Mouse (Mus musculus) left cerebral cortex, postnatal 36 days (tissue): ENCODE measurements around the gene Agps. TPM values are rescaled to one million over a fixed set of nuclear protein-coding genes. Genes with fewer than 3 reads are reported as not detected.

Experiments
- DNase-seq, 2 experiments: peaks; one replicate each; pipeline ENCODE4 v3.0.0; 2021 to 2022; ENCODE audit warnings: low spot score in 2 of 2, mixed read lengths in 1 of 2
- intact Hi-C: fragments of 180-260 bp; cut with DNase I; formaldehyde crosslinking; loops from one replicate; pipeline ENCODE4 v1.15.1; 2025
- total RNA-seq, 2 experiments: library from RNA; stranded (reverse); gene quantifications; 2 replicates each; pipeline ENCODE4 v1.2.3; 2021

The Agps gene
- total RNA-seq, 2 experiments from 2014 or later: 36.2 to 40.4 TPM

GRCm38 (mm10) chr2:75824846-75825245, 7.1 kb upstream of the Agps start:
- intact Hi-C loops: no loop called here
- DNase-seq: no peak

GRCm38 (mm10) chr2:75825603-75826002, 6.4 kb upstream of the Agps start:
- intact Hi-C loops: no loop called here
- no peak for DNase-seq

GRCm38 (mm10) chr2:75828931-75829610, 2.9 kb upstream of the Agps start:
- no peak for DNase-seq

GRCm38 (mm10) chr2:75830233-75830632, 1.7 kb upstream of the Agps start:
- intact Hi-C loops: no loop called here
- DNase-seq: no peak

More at GRCm38 (mm10) chr2:75828931-75829610, 2.9 kb upstream of the Agps start:
- intact Hi-C loops: no loop called here

- DNase-seq: no peak
- intact Hi-C loops: no loop called here
Measured at GRCm38 (mm10) chr2:75832781-75833180, 804 bp downstream of the Agps start.

- intact Hi-C loops: no loop called here
- no peak for DNase-seq
Measured at GRCm38 (mm10) chr2:75834492-75834891, 2.5 kb downstream of the Agps start.

- no peak for DNase-seq
- intact Hi-C loops: no loop called here
Measured at GRCm38 (mm10) chr2:75842302-75842701, 10.3 kb downstream of the Agps start.

- intact Hi-C loops: no loop called here
- DNase-seq: no peak
Measured at GRCm38 (mm10) chr2:75847708-75848107, 15.7 kb downstream of the Agps start.

GRCm38 (mm10) chr2:75852483-75852882, 20.5 kb downstream of the Agps start:
- DNase-seq: no peak
- intact Hi-C loops: no loop called here

- intact Hi-C loops: no loop called here
- DNase-seq: no peak
Measured at GRCm38 (mm10) chr2:75854136-75854535, 22.2 kb downstream of the Agps start.

GRCm38 (mm10) chr2:75861115-75861514, 29.1 kb downstream of the Agps start:
- DNase-seq: no peak
- intact Hi-C loops: no loop called here

- intact Hi-C loops: no loop called here
- DNase-seq: no peak
Measured at GRCm38 (mm10) chr2:75869604-75870003, 37.6 kb downstream of the Agps start.

GRCm38 (mm10) chr2:75874008-75874559, 42.1 kb downstream of the Agps start:
- no peak for DNase-seq
- intact Hi-C loops: no loop called here

- no peak for DNase-seq
- intact Hi-C loops: loop anchor here (2.0 to 5.0 kb wide), 3 partner anchors 92 to 273 kb away; no protein-coding TSS in a partner anchor
Measured at GRCm38 (mm10) chr2:75879791-75880190, 47.8 kb downstream of the Agps start.

- DNase-seq: peak; percentile 36 to 39
- intact Hi-C loops: loop anchor here (1.0 to 5.0 kb wide), 3 partner anchors 82 to 189 kb away; no protein-coding TSS in a partner anchor
Measured at GRCm38 (mm10) chr2:75883543-75883942, 51.6 kb downstream of the Agps start.

GRCm38 (mm10) chr2:75891981-75892380, 60.0 kb downstream of the Agps start:
- intact Hi-C loops: loop anchor here (5.0 kb wide), 1 partner anchor 175 kb away; no protein-coding TSS in a partner anchor
- no peak for DNase-seq

GRCm38 (mm10) chr2:75895711-75896110, 63.7 kb downstream of the Agps start:
- intact Hi-C loops: no loop called here

GRCm38 (mm10) chr2:75900281-75900680, 68.3 kb downstream of the Agps start:
- intact Hi-C loops: no loop called here

More at GRCm38 (mm10) chr2:75895711-75896110, 63.7 kb downstream of the Agps start:
- DNase-seq: no peak

GRCm38 (mm10) chr2:75901869-75902268, 69.9 kb downstream of the Agps start:
- intact Hi-C loops: no loop called here
- no peak for DNase-seq

More at GRCm38 (mm10) chr2:75900281-75900680, 68.3 kb downstream of the Agps start:
- no peak for DNase-seq

- intact Hi-C loops: no loop called here
- DNase-seq: no peak
Measured at GRCm38 (mm10) chr2:75907142-75907541, 75.2 kb downstream of the Agps start.

- intact Hi-C loops: no loop called here
- DNase-seq: no peak
Measured at GRCm38 (mm10) chr2:75915040-75915439, 83.1 kb downstream of the Agps start.
